In the genomic region with DNA sequence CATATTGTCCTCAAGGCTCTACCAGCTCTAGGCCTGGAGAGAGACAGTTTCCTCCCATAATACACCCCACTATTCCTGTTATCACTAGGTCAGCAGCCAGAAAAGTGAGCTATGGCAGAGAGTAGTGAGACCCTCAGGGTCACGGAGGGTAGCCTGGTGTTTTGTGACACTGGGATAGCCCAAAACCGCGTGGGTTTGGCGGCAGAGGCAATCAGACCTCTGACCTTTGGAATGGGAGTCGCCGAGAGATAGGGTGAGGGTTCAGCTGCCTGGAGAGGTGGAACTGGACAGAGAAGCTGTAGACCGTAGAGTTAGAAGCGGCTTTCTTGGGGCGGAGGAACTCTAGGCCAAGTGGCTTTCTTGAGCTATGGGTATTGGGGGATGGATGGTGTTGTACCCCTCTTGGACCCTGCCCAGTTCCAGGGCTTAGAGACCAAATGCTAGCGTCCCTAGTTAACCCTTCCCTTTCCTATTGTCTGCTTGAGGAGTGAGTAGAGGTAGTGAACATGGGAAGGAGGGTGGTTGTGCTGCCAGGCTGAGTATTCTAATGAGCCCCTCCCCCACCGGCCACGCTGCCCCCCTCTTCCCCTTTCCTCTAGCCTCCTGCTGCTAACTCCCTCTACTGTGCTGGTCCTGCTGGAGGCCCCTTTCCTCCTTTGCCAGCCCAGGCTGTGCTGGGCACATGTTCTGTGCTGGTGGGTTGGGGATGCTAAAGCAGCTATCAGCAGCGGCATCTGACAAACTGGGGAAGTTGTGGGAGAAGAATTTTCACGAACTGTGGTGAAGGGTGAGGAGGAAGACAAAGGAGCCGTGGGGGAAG, we compare ENCODE assay signal across 8 mouse cellular contexts.
DNase-seq lines count a peak whose midpoint lies in the region; ATAC-seq lines count a peak whose summit lies in the region.

No protein-coding gene starts in this region.

- peaks cover 20% of the 10 kb centered on the region; the same call in 1 of the 2 replicates for H3K36me3 ChIP-seq in intestine, embryonic 16.5 days (ENCODE audit: control insufficient read depth, insufficient read depth, low read length)
- peaks cover 18% of the 10 kb centered on the region for H3K36me3 ChIP-seq in midbrain, embryonic 11.5 days (ENCODE audit: control insufficient read depth, insufficient read depth, low read length)

- H3K4me1 ChIP-seq in intestine, embryonic 16.5 days (ENCODE audit: control insufficient read depth, insufficient read depth, low read length): peaks cover 57% of the 10 kb centered on the region
- peaks cover 38% of the 10 kb centered on the region for H3K4me1 ChIP-seq in midbrain, embryonic 11.5 days (ENCODE audit: control insufficient read depth, insufficient read depth, low read length)

- intact Hi-C loops in left cerebral cortex, postnatal 36 days (cut with DNase I): no loop called here

- peak overlapping the region; percentile 77 for H3K9ac ChIP-seq in intestine, embryonic 16.5 days (ENCODE audit: low read depth, low read length)
- peak overlapping the region; percentile 75 for H3K9ac ChIP-seq in midbrain, embryonic 11.5 days (ENCODE audit: low read length)

- 14% methylated on average over 15 of the region's 15 CpGs for WGBS in intestine, embryonic 16.5 days
- WGBS in midbrain, embryonic 11.5 days: 5% methylated on average over 15 of the region's 15 CpGs

- peak overlapping the region; percentile 85 for H3K4me2 ChIP-seq in intestine, embryonic 16.5 days (ENCODE audit: low read depth, low read length)
- H3K4me2 ChIP-seq in midbrain, embryonic 11.5 days: peak overlapping the region; percentile 77

- ATAC-seq in intestine, embryonic 16.5 days: peak; percentile 52
- peak; percentile 52 for ATAC-seq in midbrain, embryonic 11.5 days (ENCODE audit: low FRiP score)

- no peaks in the 10 kb centered on the region for H3K9me3 ChIP-seq in intestine, embryonic 16.5 days (ENCODE audit: control insufficient read depth, low read length)
- H3K9me3 ChIP-seq in midbrain, embryonic 11.5 days (ENCODE audit: control insufficient read depth, low read length): no peaks in the 10 kb centered on the region

- peak; percentile 34 for DNase-seq in kidney, adult 18-20 months
- DNase-seq in kidney, postnatal 14 days: no peak
- peak; percentile 52 for DNase-seq in embryo, embryonic 11.5 days (ENCODE audit: low read depth, low spot score)
- DNase-seq in midbrain, embryonic 11.5 days (ENCODE audit: low spot score, missing footprints): peak; percentile 95
- peak; percentile 63 for DNase-seq in thymus, postnatal 4 days
- DNase-seq in left cerebral cortex, postnatal 36 days (ENCODE audit: low spot score in 2 of 2): no peak
- DNase-seq in layer of hippocampus, postnatal 10 days (ENCODE audit: low spot score in 2 of 2): no peak

- no peaks in the 10 kb centered on the region for H3K27me3 ChIP-seq in intestine, embryonic 16.5 days (replicated peaks; ENCODE audit: control insufficient read depth, insufficient read depth, low read length)
- peaks cover 3% of the 10 kb centered on the region for H3K27me3 ChIP-seq in midbrain, embryonic 11.5 days (ENCODE audit: control insufficient read depth, insufficient read depth, low read length)

- peak overlapping the region; percentile 93 for H3K27ac ChIP-seq in intestine, embryonic 16.5 days (ENCODE audit: low read length)
- peak overlapping the region; percentile 73 for H3K27ac ChIP-seq in midbrain, embryonic 11.5 days (ENCODE audit: low read depth, low read length)

- H3K4me3 ChIP-seq in intestine, embryonic 16.5 days (ENCODE audit: low read length): peak overlapping the region; percentile 55
- H3K4me3 ChIP-seq in midbrain, embryonic 11.5 days (ENCODE audit: low read depth, low read length): peak overlapping the region; percentile 56

Comparison
In these comparisons a context has a peak if more than half of its experiments do, and no peak if none do; other contexts are left out.
1. DNase-seq: peak in kidney, adult 18-20 months (single experiment), embryo, embryonic 11.5 days (single experiment), midbrain, embryonic 11.5 days (single experiment) and thymus, postnatal 4 days (single experiment); none in kidney, postnatal 14 days (single experiment), left cerebral cortex, postnatal 36 days (0 of 2) and layer of hippocampus, postnatal 10 days (0 of 2).